Mouse (Mus musculus) olfactory bulb, adult 2 months (tissue): Measurements from ENCODE around the gene Akap13. TPM values are rescaled to one million over a fixed set of nuclear protein-coding genes. Genes with fewer than 3 reads are reported as not detected.
"Not testable (repeated sequence)": the region's sequence is repeated elsewhere in the genome, so short reads cannot be mapped to it uniquely, and the experiment has no call there.

Experiments used
- H3K27ac ChIP-seq: fragments of 200-500 bp; 2 replicates; pipeline ENCODE4 v1.5.1; 2012; ENCODE audit warnings: low read depth, low read length; ENCODE audit not compliant: insufficient read depth
- H3K4me1 ChIP-seq: fragments of 200-500 bp; 2 replicates; pipeline ENCODE4 v1.6.1; 2012; ENCODE audit warnings: low read length; ENCODE audit not compliant: control insufficient read depth, insufficient read depth
- H3K4me3 ChIP-seq: fragments of 200-500 bp; 2 replicates; pipeline ENCODE4 v1.5.1; 2012; ENCODE audit warnings: mild to moderate bottlenecking, low read depth, low read length, moderate library complexity; ENCODE audit not compliant: insufficient read depth
- CTCF ChIP-seq: fragments of 200-500 bp; IDR thresholded peaks from 2 replicates; pipeline ENCODE4 v1.5.1; 2012; ENCODE audit warnings: low read depth, mild to moderate bottlenecking, low read length, moderate library complexity; ENCODE audit not compliant: insufficient read depth
- POLR2A ChIP-seq: fragments of 200-500 bp; IDR thresholded peaks from 2 replicates; pipeline ENCODE4 v1.6.1; 2012; ENCODE audit warnings: mild to moderate bottlenecking, low read depth, low read length, moderate library complexity; ENCODE audit not compliant: insufficient read depth
- WGBS: fragments of 180-500 bp; shearing (Covaris S2); methylation state at CpG from one replicate; pipeline ENCODE4 v1.1.7; 2018; 5-methylcytosine and 5-hydroxymethylcytosine counted together
- polyA plus RNA-seq: library from polyadenylated mRNA; stranded (reverse); fragments of >200 nt; gene quantifications from 2 replicates; pipeline ENCODE4 v1.2.4, GENCODE M21; 2012; ENCODE audit warnings: low replicate concordance; ENCODE audit not compliant: missing spikeins, insufficient read depth, insufficient read length

Akap13 gene
- polyA plus RNA-seq, 1 experiment: 67.2 TPM

- 63% methylated on average over 8 of the region's 8 CpGs for WGBS
- Histone ChIP-seq H3K4me3 (no peak overlapping the region), H3K4me1 (peaks cover 9% of the 10 kb centered on the region), H3K27ac (no peak overlapping the region)
- TF ChIP-seq CTCF (no peak), POLR2A (no peak)
Observed at GRCm38 (mm10) chr7:75754587-75755499, 299.5 kb downstream of the Akap13 start.

GRCm38 (mm10) chr7:75755861-75756449 is 300.6 kb downstream of the Akap13 start:
- no peak overlapping the region for H3K27ac ChIP-seq
- H3K4me3 ChIP-seq: no peak overlapping the region
- 74% methylated on average over 8 of the region's 8 CpGs for WGBS
- no peak for TF ChIP-seq POLR2A
- no peak for TF ChIP-seq CTCF
- peaks cover 9% of the 10 kb centered on the region for H3K4me1 ChIP-seq

- WGBS: 76% methylated on average over 7 of the region's 7 CpGs
- Histone ChIP-seq H3K27ac (no peak overlapping the region), H3K4me1 (no peaks in the 10 kb centered on the region), H3K4me3 (no peak overlapping the region)
- TF ChIP-seq CTCF (no peak), POLR2A (no peak)
Observed at GRCm38 (mm10) chr7:75759992-75760514, 304.7 kb downstream of the Akap13 start.

GRCm38 (mm10) chr7:75760661-75761319 is 305.5 kb downstream of the Akap13 start:
- WGBS: 68% methylated on average over 4 of the region's 4 CpGs
- not testable (repeated sequence) for H3K4me1 ChIP-seq, H3K4me3 ChIP-seq, H3K27ac ChIP-seq

GRCm38 (mm10) chr7:75762225-75762624 is 306.9 kb downstream of the Akap13 start:
- H3K4me1 ChIP-seq, H3K4me3 ChIP-seq, H3K27ac ChIP-seq: not testable (repeated sequence)
- WGBS: 73% methylated on average over 2 of the region's 2 CpGs

GRCm38 (mm10) chr7:75767080-75767769 is 311.9 kb downstream of the Akap13 start:
- H3K4me1 ChIP-seq, H3K4me3 ChIP-seq, H3K27ac ChIP-seq: not testable (repeated sequence)
- WGBS: 63% methylated on average over 1 of the region's 5 CpGs

GRCm38 (mm10) chr7:75768169-75768568 is 312.8 kb downstream of the Akap13 start:
- Histone ChIP-seq H3K4me1 (no peaks in the 10 kb centered on the region), H3K4me3 (no peak overlapping the region), H3K27ac (no peak overlapping the region)
- 92% methylated on average over 2 of the region's 2 CpGs for WGBS
- TF ChIP-seq CTCF (no peak), POLR2A (no peak)

GRCm38 (mm10) chr7:75769909-75770308 is 314.6 kb downstream of the Akap13 start:
- 94% methylated on average over 9 of the region's 9 CpGs for WGBS
- Histone ChIP-seq H3K27ac (no peak overlapping the region), H3K4me3 (no peak overlapping the region), H3K4me1 (no peaks in the 10 kb centered on the region)
- TF ChIP-seq POLR2A (no peak), CTCF (no peak)

GRCm38 (mm10) chr7:75774095-75775078 is 319.1 kb downstream of the Akap13 start:
- WGBS: 90% methylated on average over 18 of the region's 18 CpGs
- H3K27ac ChIP-seq, H3K4me3 ChIP-seq, H3K4me1 ChIP-seq: not testable (repeated sequence)
